Mouse (Mus musculus) kidney, embryonic 16.5 days (tissue): ENCODE measurements around the gene Vipr1. TPM values are rescaled to one million over a fixed set of nuclear protein-coding genes. Genes with fewer than 3 reads are reported as not detected.

Experiments
- ATAC-seq: fragments of 200-750 bp; cut with Nextera tagmentation; 2 replicates; pipeline ENCODE4 v1.8.0; 2017; ENCODE audit warnings: moderate TSS enrichment; ENCODE audit not compliant: low FRiP score, low TSS enrichment
- H3K27ac ChIP-seq: fragments of 300-500 bp; sonication (generic); 2 replicates; pipeline ENCODE4 v1.5.1; 2014; ENCODE audit warnings: low read length
- H3K27me3 ChIP-seq: fragments of 300-500 bp; sonication (generic); 2 replicates; pipeline ENCODE4 v1.6.1; 2014; ENCODE audit warnings: low read length, control low read depth, mixed read lengths; ENCODE audit not compliant: insufficient read depth
- H3K36me3 ChIP-seq: fragments of 300-500 bp; sonication (generic); 2 replicates; pipeline ENCODE4 v1.6.1; 2014; ENCODE audit warnings: low read length, control low read depth, mixed read lengths; ENCODE audit not compliant: insufficient read depth
- H3K4me1 ChIP-seq: fragments of 300-500 bp; sonication (generic); 2 replicates; pipeline ENCODE4 v1.6.1; 2014; ENCODE audit warnings: low read length, control low read depth, mixed read lengths; ENCODE audit not compliant: insufficient read depth
- H3K4me2 ChIP-seq: fragments of 300-500 bp; sonication (generic); replicated peaks from 2 replicates; pipeline ENCODE4 v1.6.1; 2014; ENCODE audit warnings: low read depth, low read length
- H3K4me3 ChIP-seq: fragments of 300-500 bp; sonication (generic); 2 replicates; pipeline ENCODE4 v1.5.1; 2014; ENCODE audit warnings: mild to moderate bottlenecking, low read length
- H3K9ac ChIP-seq: fragments of 300-500 bp; sonication (generic); replicated peaks from 2 replicates; pipeline ENCODE4 v1.6.1; 2014; ENCODE audit warnings: low read length
- H3K9me3 ChIP-seq: fragments of 300-500 bp; sonication (generic); 2 replicates; pipeline ENCODE4 v1.6.1; 2016; ENCODE audit warnings: low read length, control low read depth
- whole genome bisulfite sequencing: fragments of 180-500 bp; shearing (Covaris S2); extraction: QIAGEN DNeasy Blood & Tissue Kit; methylation state at CpG from one replicate; pipeline ENCODE4 v1.1.7; 2014; 5-methylcytosine and 5-hydroxymethylcytosine counted together
- polyA plus RNA-seq: library from polyadenylated mRNA; unstranded; fragments of >200 nt; fragmentation: Nextera tagmentation; extraction: Ambion mirVana; gene quantifications from 2 replicates; pipeline ENCODE4 v1.2.1, GENCODE M21; 2015

Vipr1 gene
- polyA plus RNA-seq, 1 experiment from 2014 or later, result 0.04 TPM

DNA sequence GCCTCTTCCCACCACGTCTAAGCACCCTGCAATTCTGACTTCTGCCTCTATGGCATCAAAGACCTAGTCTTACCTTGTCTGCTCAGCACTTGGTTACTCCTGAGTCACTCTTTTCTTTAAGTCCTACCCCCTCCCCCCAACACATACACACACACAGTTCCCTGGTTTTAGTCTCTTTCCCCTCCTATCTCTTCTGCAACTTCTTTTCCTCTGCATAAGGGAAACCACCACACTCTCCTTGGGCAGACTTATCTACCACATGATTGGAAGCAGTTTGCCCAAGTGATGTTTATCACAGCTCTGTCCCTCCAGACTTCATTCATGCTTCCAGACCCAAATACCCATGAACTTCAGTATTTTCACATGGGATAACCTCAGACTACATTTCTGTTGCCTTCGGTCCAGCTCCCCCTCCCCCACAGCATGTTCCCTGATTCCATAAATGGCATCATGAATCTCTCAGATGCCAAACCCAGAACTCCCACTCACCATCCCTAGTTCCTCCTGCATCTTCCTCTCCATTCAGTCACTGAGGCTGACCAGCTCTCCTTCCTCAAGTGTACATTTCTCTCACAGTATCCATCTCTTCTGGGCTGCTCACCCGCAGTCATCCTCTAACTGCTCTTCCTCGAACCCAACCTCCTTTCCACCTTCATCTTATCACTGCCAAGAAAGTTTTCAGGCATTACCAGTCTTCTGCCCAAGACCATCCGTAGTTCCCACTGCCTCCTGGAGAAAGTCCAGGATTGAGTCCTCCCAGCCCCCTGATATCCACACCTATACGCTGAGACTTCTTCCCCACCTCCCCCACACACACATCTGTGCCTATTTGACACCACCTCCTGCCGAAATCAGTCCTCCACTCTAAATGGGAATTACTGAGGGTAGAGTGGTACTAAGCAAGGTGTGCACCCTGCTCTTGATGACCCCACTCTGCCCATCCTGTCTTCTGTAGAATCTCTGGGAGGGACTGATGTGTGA, 66.3 kb downstream of the Vipr1 start:
- Histone ChIP-seq H3K9ac (no peak overlapping the region), H3K4me1 (peaks cover 51% of the 10 kb centered on the region), H3K27me3 (no peaks in the 10 kb centered on the region), H3K36me3 (peaks cover 11% of the 10 kb centered on the region; the same call in 1 of the 2 replicates), H3K4me2 (no peak overlapping the region), H3K4me3 (no peak overlapping the region), H3K27ac (no peak overlapping the region), H3K9me3 (no peaks in the 10 kb centered on the region)
- 53% methylated on average over 7 of the region's 7 CpGs for WGBS
- ATAC-seq, result no peak

DNA sequence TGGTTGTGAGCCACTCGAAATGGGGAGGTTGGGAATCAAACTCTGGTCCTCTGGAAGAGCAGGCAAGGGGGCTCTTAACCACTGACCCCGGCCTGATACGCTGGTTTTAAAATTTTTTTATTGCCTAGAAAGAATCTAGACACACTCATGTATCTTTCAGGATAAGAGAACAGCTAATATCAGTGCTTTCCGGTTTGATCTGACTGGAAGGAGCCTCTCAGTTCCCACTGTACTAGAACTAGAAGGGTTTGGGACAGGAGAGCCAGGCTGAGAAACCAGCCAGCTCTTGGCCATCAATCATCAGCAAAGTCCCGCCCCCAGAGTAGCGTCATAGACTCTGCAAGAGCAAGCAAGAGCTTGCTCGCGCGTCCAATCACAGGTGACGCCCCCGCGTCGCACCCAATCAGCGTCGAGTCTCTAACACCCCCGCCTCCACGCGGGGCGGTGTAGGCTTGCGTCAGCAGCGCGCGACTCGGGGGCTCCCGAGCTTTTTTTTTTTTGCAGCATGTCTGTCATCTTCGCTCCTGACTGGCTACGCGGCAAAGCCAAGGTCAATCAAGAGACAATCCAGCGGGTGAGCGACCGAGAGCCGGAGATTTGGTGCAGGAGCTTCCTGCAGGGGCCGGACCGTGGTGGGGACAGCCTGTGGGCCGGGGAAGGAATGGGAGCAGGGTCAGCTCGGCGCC, 67.5 kb downstream of the Vipr1 start, which contains the start of gene Ss18l2:
Ss18l2 (plus strand) TSS at position 432 of the 686 bp plus-strand sequence.
- no peaks in the 10 kb centered on the region for H3K27me3 ChIP-seq
- peaks cover 44% of the 10 kb centered on the region for H3K4me1 ChIP-seq
- peak within 1 kb of the TSS; percentile 92 for H3K9ac ChIP-seq
- H3K4me3 ChIP-seq, result peak within 1 kb of the TSS; percentile 87
- peak within 1 kb of the TSS; percentile 95 for H3K27ac ChIP-seq
- ATAC-seq, result peak; percentile 95
- H3K4me2 ChIP-seq, result peak within 1 kb of the TSS; percentile 80
- H3K36me3 ChIP-seq, result peaks cover 13% of the 10 kb centered on the region; the same call in 1 of the 2 replicates
- H3K9me3 ChIP-seq, result no peaks in the 10 kb centered on the region
- 4% methylated on average over 37 of the region's 37 CpGs for WGBS

GRCm38 (mm10) chr9:121710584-121710975, 68.1 kb downstream of the Vipr1 start:
- H3K4me1 ChIP-seq, result peaks cover 38% of the 10 kb centered on the region
- H3K36me3 ChIP-seq, result peaks cover 13% of the 10 kb centered on the region; the same call in 1 of the 2 replicates
- H3K4me2 ChIP-seq, result peak overlapping the region; percentile 80
- peak overlapping the region; percentile 95 for H3K27ac ChIP-seq
- no peaks in the 10 kb centered on the region for H3K9me3 ChIP-seq
- WGBS, result under 1% methylated on average over 18 of the region's 18 CpGs
- H3K27me3 ChIP-seq, result no peaks in the 10 kb centered on the region
- peak; percentile 20; the same call in 1 of the 2 replicates for ATAC-seq
- peak overlapping the region; percentile 92 for H3K9ac ChIP-seq
- peak overlapping the region; percentile 87 for H3K4me3 ChIP-seq

- H3K4me3 ChIP-seq, result no peak overlapping the region
- H3K4me2 ChIP-seq, result no peak overlapping the region
- ATAC-seq, result no peak
- no peak overlapping the region for H3K27ac ChIP-seq
- H3K4me1 ChIP-seq, result peaks cover 21% of the 10 kb centered on the region
- 88% methylated on average over 2 of the region's 2 CpGs for WGBS
- H3K36me3 ChIP-seq, result peaks cover 13% of the 10 kb centered on the region; the same call in 1 of the 2 replicates
- peaks cover 5% of the 10 kb centered on the region; the same call in 1 of the 2 replicates for H3K9me3 ChIP-seq
- no peaks in the 10 kb centered on the region for H3K27me3 ChIP-seq
- H3K9ac ChIP-seq, result no peak overlapping the region
Measured at GRCm38 (mm10) chr9:121717048-121717447, 74.5 kb downstream of the Vipr1 start.

- peak overlapping the region; percentile 79 for H3K9ac ChIP-seq
- 69% methylated on average over 15 of the region's 15 CpGs for WGBS
- H3K27ac ChIP-seq, result peak overlapping the region; percentile 97
- ATAC-seq, result no peak
- H3K9me3 ChIP-seq, result peaks cover 5% of the 10 kb centered on the region; the same call in 1 of the 2 replicates
- H3K27me3 ChIP-seq, result no peaks in the 10 kb centered on the region
- peaks cover 11% of the 10 kb centered on the region for H3K4me1 ChIP-seq
- H3K36me3 ChIP-seq, result peaks cover 4% of the 10 kb centered on the region; the same call in 1 of the 2 replicates
- peak overlapping the region; percentile 91 for H3K4me3 ChIP-seq
- H3K4me2 ChIP-seq, result peak overlapping the region; percentile 78
Measured at GRCm38 (mm10) chr9:121718070-121718705, 75.7 kb downstream of the Vipr1 start.

GRCm38 (mm10) chr9:121718792-121719318, 76.3 kb downstream of the Vipr1 start, which contains the start of gene Nktr:
TSS of gene Nktr (plus strand) at chr9:121719169.
- peak; percentile 99 for ATAC-seq
- Histone ChIP-seq H3K4me2 (peak within 1 kb of the TSS; percentile 97), H3K4me1 (peaks cover 11% of the 10 kb centered on the region), H3K36me3 (0 out of 2 replicates have a peak, but pooled peaks cover under 1% of the 10 kb centered on the region), H3K4me3 (peak within 1 kb of the TSS; percentile 91), H3K9me3 (peaks cover 5% of the 10 kb centered on the region; the same call in 1 of the 2 replicates), H3K27ac (peak within 1 kb of the TSS; percentile 97), H3K9ac (peak within 1 kb of the TSS; percentile 98), H3K27me3 (no peaks in the 10 kb centered on the region)
- under 1% methylated on average over 51 of the region's 61 CpGs for WGBS

GRCm38 (mm10) chr9:121719347-121720331, 77.1 kb downstream of the Vipr1 start:
- H3K4me3 ChIP-seq, result peak overlapping the region; percentile 91
- peaks cover 11% of the 10 kb centered on the region for H3K4me1 ChIP-seq
- peaks cover 5% of the 10 kb centered on the region; the same call in 1 of the 2 replicates for H3K9me3 ChIP-seq
- no peaks in the 10 kb centered on the region for H3K27me3 ChIP-seq
- WGBS, result under 1% methylated on average over 65 of the region's 87 CpGs
- H3K36me3 ChIP-seq, result no peaks in the 10 kb centered on the region
- peak overlapping the region; percentile 97 for H3K27ac ChIP-seq
- peak overlapping the region; percentile 97 for H3K4me2 ChIP-seq
- peak; percentile 85 for ATAC-seq
- H3K9ac ChIP-seq, result peak overlapping the region; percentile 98
